Mouse (Mus musculus) erythroblast, embryonic 14.5 days (primary cell): ENCODE data around the gene Fscb.

Experiments
- GATA1 ChIP-seq: IDR thresholded peaks from 2 replicates; pipeline ENCODE4 v1.6.1; 2012; ENCODE audit warnings: low read length, inconsistent platforms, mixed read lengths
- TAL1 ChIP-seq: IDR thresholded peaks from 3 replicates; pipeline ENCODE4 v1.6.1; 2012; ENCODE audit warnings: low read length, inconsistent platforms, mixed read lengths

GRCm38 (mm10) chr12:64474590-64474989, at the start of gene Fscb:
- TF ChIP-seq GATA1 (no peak), TAL1 (no peak)
